Mouse (Mus musculus) lung, embryonic 14.5 days (tissue): ENCODE measurements at regions not wholly inside any gene's neighbourhood (a gene's known extent, or its start where the extent isn't known, plus 50 kb on each side); places are given as distances from the start of the nearest gene placed in this dataset.
A peak's percentile ranks its signal among the peaks of the same experiment; 100 is the strongest.

ENCODE experiments used
- ATAC-seq: fragments of 200-750 bp; cut with Nextera tagmentation; 2 replicates; pipeline ENCODE4 v1.8.0; 2017; ENCODE audit warnings: mild to moderate bottlenecking, moderate TSS enrichment, moderate library complexity; ENCODE audit not compliant: insufficient read depth
- DNase-seq: peaks from one replicate; pipeline ENCODE4 v3.0.0-alpha.2; 2015
- H3K27ac ChIP-seq: fragments of 300-500 bp; sonication (generic); 2 replicates; pipeline ENCODE4 v1.5.1; 2014; ENCODE audit warnings: low read depth, mild to moderate bottlenecking, moderate library complexity
- H3K27me3 ChIP-seq: fragments of 300-500 bp; sonication (generic); 2 replicates; pipeline ENCODE4 v1.6.1; 2014; ENCODE audit warnings: low read length, control low read depth; ENCODE audit not compliant: insufficient read depth
- H3K36me3 ChIP-seq: fragments of 300-500 bp; sonication (generic); 2 replicates; pipeline ENCODE4 v1.6.1; 2014; ENCODE audit warnings: control low read depth; ENCODE audit not compliant: insufficient read depth
- H3K4me1 ChIP-seq: fragments of 300-500 bp; sonication (generic); 2 replicates; pipeline ENCODE4 v1.6.1; 2014; ENCODE audit warnings: antibody characterized with exemption, control low read depth; ENCODE audit not compliant: insufficient read depth
- H3K4me2 ChIP-seq: fragments of 300-500 bp; sonication (generic); 2 replicates; pipeline ENCODE4 v1.6.1; 2014; ENCODE audit warnings: mild to moderate bottlenecking
- H3K4me3 ChIP-seq: fragments of 300-500 bp; sonication (generic); 2 replicates; pipeline ENCODE4 v1.5.1; 2014; ENCODE audit warnings: low read depth, low read length
- H3K9ac ChIP-seq: fragments of 300-500 bp; sonication (generic); 2 replicates; pipeline ENCODE4 v1.6.1; 2014
- H3K9me3 ChIP-seq: fragments of 300-500 bp; sonication (generic); 2 replicates; pipeline ENCODE4 v1.6.1; 2016; ENCODE audit warnings: low read depth, low read length, control low read depth
- CTCF ChIP-seq: IDR thresholded peaks from 2 replicates; pipeline ENCODE4 v1.5.1; 2016; ENCODE audit warnings: antibody characterized with exemption, low read depth
- WGBS: fragments of 180-500 bp; shearing (Covaris S2); extraction: QIAGEN DNeasy Blood & Tissue Kit; methylation state at CpG from one replicate; pipeline ENCODE4 v1.1.7; 2014; 5-methylcytosine and 5-hydroxymethylcytosine counted together

GRCm38 (mm10) chr4:12778163-12778562 is 606.3 kb upstream of the Fam92a start:
- Histone ChIP-seq H3K4me2 (no peak overlapping the region), H3K9ac (no peak overlapping the region), H3K36me3 (no peaks in the 10 kb centered on the region), H3K4me3 (no peak overlapping the region), H3K9me3 (no peaks in the 10 kb centered on the region), H3K27ac (no peak overlapping the region), H3K4me1 (no peaks in the 10 kb centered on the region; the same call in 1 of the 2 replicates), H3K27me3 (no peaks in the 10 kb centered on the region)
- no peak for ATAC-seq
- no peak for DNase-seq
- no peak for TF ChIP-seq CTCF
- 73% methylated on average over 2 of the region's 2 CpGs for WGBS

GRCm38 (mm10) chr4:12776217-12776578 is 604.4 kb upstream of the Fam92a start:
- Histone ChIP-seq H3K36me3 (no peaks in the 10 kb centered on the region), H3K4me3 (no peak overlapping the region), H3K4me2 (no peak overlapping the region), H3K9me3 (no peaks in the 10 kb centered on the region), H3K9ac (no peak overlapping the region), H3K27ac (no peak overlapping the region), H3K27me3 (no peaks in the 10 kb centered on the region), H3K4me1 (no peaks in the 10 kb centered on the region)
- DNase-seq: no peak
- 76% methylated on average over 2 of the region's 2 CpGs for WGBS
- ATAC-seq: no peak
- TF ChIP-seq CTCF: no peak

DNA sequence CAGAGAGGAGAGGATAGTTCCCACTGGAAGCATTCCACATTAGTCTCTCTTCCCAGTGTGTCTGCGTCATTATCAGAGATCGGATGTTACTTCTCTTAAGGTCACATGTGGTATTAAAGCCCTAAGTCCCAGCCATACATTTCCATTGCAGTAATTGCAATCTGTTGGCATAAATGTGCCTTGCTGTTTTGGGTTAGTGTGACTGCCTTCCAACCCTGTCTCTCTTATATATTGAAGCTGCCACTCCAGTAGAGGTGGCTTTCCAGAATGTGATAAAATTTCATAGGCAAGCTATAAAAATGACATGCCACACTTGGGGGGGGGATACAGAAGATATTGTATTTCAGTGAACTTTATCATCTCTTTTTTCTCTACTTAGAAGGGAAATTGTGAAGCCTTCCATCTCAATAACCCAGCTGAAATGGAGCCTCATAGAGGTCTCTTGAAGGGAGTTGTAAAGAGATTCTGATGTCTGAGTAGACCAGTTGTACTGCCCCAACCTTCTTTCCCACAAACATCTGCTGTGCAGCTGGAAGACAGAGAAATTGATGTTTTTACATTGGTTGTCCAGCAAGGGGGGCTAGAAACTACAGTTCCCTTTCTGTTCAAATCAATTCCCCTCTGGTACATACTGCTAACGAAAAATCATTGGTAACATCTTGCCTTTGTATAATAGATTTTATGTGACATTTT is 603.9 kb upstream of the Fam92a start:
- H3K4me3 ChIP-seq: no peak overlapping the region
- H3K4me1 ChIP-seq: no peaks in the 10 kb centered on the region
- H3K27ac ChIP-seq: no peak overlapping the region
- H3K36me3 ChIP-seq: no peaks in the 10 kb centered on the region
- H3K9me3 ChIP-seq: no peaks in the 10 kb centered on the region
- H3K4me2 ChIP-seq: no peak overlapping the region
- peak; percentile 42 for TF ChIP-seq CTCF
- DNase-seq: peak; percentile 71
- ATAC-seq: no peak
- H3K27me3 ChIP-seq: no peaks in the 10 kb centered on the region
- H3K9ac ChIP-seq: no peak overlapping the region
- WGBS: 51% methylated on average over 3 of the region's 3 CpGs

GRCm38 (mm10) chr4:12775090-12775489 is 603.3 kb upstream of the Fam92a start:
- Histone ChIP-seq H3K4me2 (no peak overlapping the region), H3K4me3 (no peak overlapping the region), H3K9me3 (no peaks in the 10 kb centered on the region), H3K36me3 (no peaks in the 10 kb centered on the region), H3K27ac (no peak overlapping the region), H3K27me3 (no peaks in the 10 kb centered on the region), H3K4me1 (no peaks in the 10 kb centered on the region), H3K9ac (no peak overlapping the region)
- no peak for TF ChIP-seq CTCF
- WGBS: 61% methylated on average over 4 of the region's 4 CpGs
- DNase-seq (no peak), ATAC-seq (no peak)

GRCm38 (mm10) chr4:12774671-12775070 is 602.9 kb upstream of the Fam92a start:
- WGBS: 56% methylated on average over 5 of the region's 5 CpGs
- H3K4me2 ChIP-seq: no peak overlapping the region
- no peaks in the 10 kb centered on the region for H3K36me3 ChIP-seq
- H3K9ac ChIP-seq: no peak overlapping the region
- DNase-seq (no peak), ATAC-seq (no peak)
- H3K4me1 ChIP-seq: no peaks in the 10 kb centered on the region
- no peak for TF ChIP-seq CTCF
- no peaks in the 10 kb centered on the region for H3K27me3 ChIP-seq
- H3K4me3 ChIP-seq: no peak overlapping the region
- no peak overlapping the region for H3K27ac ChIP-seq
- H3K9me3 ChIP-seq: no peaks in the 10 kb centered on the region

- ATAC-seq: no peak
These were observed 601.4 kb upstream of the Fam92a start for GRCm38 (mm10) chr4:12773201-12773600.

DNA sequence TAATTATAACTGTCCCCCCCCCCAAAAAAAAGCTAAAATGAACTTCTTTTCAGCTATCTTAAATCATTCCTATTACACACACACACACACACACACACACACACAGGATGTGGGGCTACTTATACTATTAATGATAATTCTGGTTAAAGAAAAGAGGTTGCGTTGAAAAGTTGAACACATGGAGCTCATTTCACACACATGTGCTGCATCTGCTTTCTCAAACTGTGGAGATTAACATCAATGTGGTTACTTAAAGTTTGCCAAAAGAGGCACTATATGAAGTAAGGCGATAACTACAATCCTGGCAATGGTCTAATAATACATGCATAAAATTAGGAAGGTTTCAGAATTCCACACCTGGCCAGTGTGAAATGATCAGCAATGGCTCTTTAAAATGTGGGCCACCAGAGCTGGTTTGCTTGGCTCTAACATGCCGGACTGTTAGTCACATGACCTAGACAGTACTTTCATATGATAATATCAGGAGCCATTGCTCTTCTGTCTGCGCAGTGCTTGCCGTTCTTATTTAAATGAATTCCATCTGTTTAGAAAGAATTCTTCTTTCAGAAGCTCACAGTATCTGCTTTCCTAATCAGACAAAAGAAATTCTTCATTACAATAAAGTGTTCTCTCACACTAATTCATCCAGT is 598.4 kb upstream of the Fam92a start:
- Histone ChIP-seq H3K4me1 (peaks cover 9% of the 10 kb centered on the region; the same call in 1 of the 2 replicates), H3K27ac (no peak overlapping the region), H3K9me3 (no peaks in the 10 kb centered on the region), H3K9ac (no peak overlapping the region), H3K4me3 (no peak overlapping the region), H3K27me3 (no peaks in the 10 kb centered on the region), H3K36me3 (no peaks in the 10 kb centered on the region), H3K4me2 (no peak overlapping the region)
- TF ChIP-seq CTCF: no peak
- WGBS: 74% methylated on average over 5 of the region's 5 CpGs
- DNase-seq (no peak), ATAC-seq (no peak)

More at GRCm38 (mm10) chr4:12773201-12773600, 601.4 kb upstream of the Fam92a start:
- 54% methylated on average over 7 of the region's 7 CpGs for WGBS
- no peak for TF ChIP-seq CTCF
- Histone ChIP-seq H3K4me2 (no peak overlapping the region), H3K4me1 (no peaks in the 10 kb centered on the region), H3K27me3 (no peaks in the 10 kb centered on the region), H3K9ac (no peak overlapping the region), H3K27ac (no peak overlapping the region), H3K4me3 (no peak overlapping the region), H3K9me3 (no peaks in the 10 kb centered on the region), H3K36me3 (no peaks in the 10 kb centered on the region)
- DNase-seq: no peak
